ENCODE assay signal across 14 mouse cellular contexts in genomic region chr2:134003146-134003545, GRCm38 (mm10).
"Had no signal": no experiment of that assay in that cellular context is flagged by ENCODE, and none has a peak within 500 bp of the region (broad histone marks: within the 10 kb centered on the region; RNA-seq: fewer than 3 reads in every experiment).

No protein-coding gene starts in this region.

- H3K27me3 ChIP-seq: kidney, embryonic 15.5 days; limb, embryonic 15.5 days; liver, embryonic 12.5 days had no signal

- H3K27ac ChIP-seq: kidney, embryonic 15.5 days; limb, embryonic 15.5 days; liver, embryonic 12.5 days; midbrain, embryonic 10.5 days; stomach, postnatal 0 days had no signal

- ATAC-seq: liver, embryonic 12.5 days had no signal

- H3K4me1 ChIP-seq: kidney, embryonic 15.5 days; limb, embryonic 15.5 days; liver, embryonic 12.5 days; midbrain, embryonic 10.5 days had no signal

- H3K4me3 ChIP-seq: kidney, embryonic 15.5 days; limb, embryonic 15.5 days; liver, embryonic 12.5 days; midbrain, embryonic 10.5 days had no signal

- H3K4me2 ChIP-seq: kidney, embryonic 15.5 days; limb, embryonic 15.5 days; liver, embryonic 12.5 days; lung, embryonic 14.5 days had no signal

- H3K9me3 ChIP-seq: kidney, embryonic 15.5 days; limb, embryonic 15.5 days; liver, embryonic 12.5 days; midbrain, embryonic 10.5 days had no signal

- H3K9ac ChIP-seq: kidney, embryonic 15.5 days; limb, embryonic 15.5 days; liver, embryonic 12.5 days; lung, embryonic 14.5 days had no signal

- H3K36me3 ChIP-seq: kidney, embryonic 15.5 days; limb, embryonic 15.5 days; liver, embryonic 12.5 days; midbrain, embryonic 10.5 days had no signal

- DNase-seq: kidney, postnatal 14 days; layer of hippocampus, postnatal 36 days; lung, embryonic 14.5 days; lung, postnatal 10 days; lung, postnatal 4 days; midbrain, embryonic 14.5 days; right cerebral cortex, adult 18-20 months; right cerebral cortex, postnatal 25 days; thymus, postnatal 4 days had no signal
